Mouse (Mus musculus): ENCODE measurements at regions not wholly inside any gene's neighbourhood (a gene's known extent, or its start where the extent isn't known, plus 50 kb on each side); places are given as distances from the start of the nearest gene placed in this dataset.

- DNase-seq: no peak
These were observed 71.1 kb upstream of the Hif1a start for GRCm38 (mm10) chr12:73830122-73830521.

- no peak for DNase-seq
These were observed 70.5 kb upstream of the Hif1a start for GRCm38 (mm10) chr12:73830551-73831203.

- DNase-seq: no peak
These were observed 70.0 kb upstream of the Hif1a start for GRCm38 (mm10) chr12:73831204-73831595.

DNA sequence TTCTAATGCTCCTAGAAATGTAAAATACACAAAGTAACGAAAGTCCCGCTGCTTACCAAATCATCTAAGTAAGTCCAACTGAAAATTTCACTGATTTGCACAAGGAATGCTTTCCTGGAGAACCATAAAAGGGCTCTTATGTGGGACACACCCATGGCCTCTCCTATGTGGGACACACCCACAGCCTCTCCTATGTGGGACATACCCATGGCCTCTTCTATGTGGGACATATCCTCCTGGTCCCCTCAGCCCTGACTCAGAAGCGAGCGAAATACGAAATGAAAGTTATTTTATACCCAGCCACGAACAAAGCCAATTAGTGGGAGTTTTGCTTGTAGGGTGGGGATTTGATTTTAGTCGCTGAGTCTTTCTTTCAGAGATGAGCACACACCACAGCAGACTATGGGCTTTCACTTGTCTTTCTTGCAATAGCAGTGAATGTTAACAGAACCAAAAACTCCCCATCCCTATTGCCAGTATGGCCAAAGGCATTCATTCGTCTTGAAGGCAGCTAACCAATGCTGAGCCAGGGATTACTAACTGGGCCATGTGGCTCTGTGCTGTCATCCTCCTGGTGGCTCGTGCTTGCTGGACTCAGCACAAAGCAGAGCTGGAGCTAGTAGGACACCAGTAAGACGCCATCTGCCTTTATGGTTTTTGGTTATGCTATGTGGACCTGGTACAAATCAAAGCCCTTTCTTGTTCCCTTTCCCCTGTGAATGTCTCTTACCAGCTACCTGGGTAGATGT, 69.4 kb upstream of the Hif1a start:
- DNase-seq: no peak

DNA sequence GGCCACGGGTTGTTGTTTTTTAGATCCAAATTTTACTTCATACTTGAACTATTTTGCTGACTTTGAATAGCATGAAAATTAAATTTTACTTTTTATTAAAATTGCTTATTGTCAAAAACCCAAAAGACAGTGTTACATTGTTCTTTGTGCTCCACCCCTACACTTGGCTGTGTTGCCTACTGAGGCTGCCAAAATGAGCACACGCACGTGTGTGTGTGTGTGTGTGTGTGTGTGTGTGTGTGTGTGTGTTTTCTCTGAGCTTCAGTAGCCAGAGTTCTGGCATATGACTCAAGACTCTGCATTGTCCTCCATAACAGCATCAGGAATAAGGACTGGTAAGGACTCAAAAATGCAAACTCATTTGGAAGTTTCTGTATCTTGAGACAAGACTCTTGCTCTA, 68.4 kb upstream of the Hif1a start:
- DNase-seq: peak; percentile 21

- no peak for DNase-seq
These were observed 65.0 kb upstream of the Hif1a start for GRCm38 (mm10) chr12:73836132-73836531.

DNA sequence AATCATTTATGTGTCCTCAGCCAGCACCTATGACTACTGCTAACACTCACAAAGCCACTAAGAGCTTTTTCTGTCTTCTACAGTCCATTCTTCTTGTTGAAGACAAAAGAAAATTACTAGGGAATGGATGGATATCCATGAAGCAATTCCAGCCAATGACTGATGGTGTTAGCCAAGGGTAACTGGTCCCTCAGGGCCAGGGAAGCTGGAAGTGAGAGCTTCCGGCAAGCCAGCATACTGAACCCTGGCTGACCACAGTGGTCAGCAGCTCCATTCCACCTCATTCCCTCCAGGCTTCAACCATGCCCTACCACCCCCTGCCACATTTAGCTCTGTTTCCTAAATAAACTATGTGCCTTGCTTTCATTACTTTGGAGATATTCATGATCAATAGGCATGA, 64.1 kb upstream of the Hif1a start:
- DNase-seq: no peak

- DNase-seq: no peak
These were observed 63.3 kb upstream of the Hif1a start for GRCm38 (mm10) chr12:73837921-73838320.

DNA sequence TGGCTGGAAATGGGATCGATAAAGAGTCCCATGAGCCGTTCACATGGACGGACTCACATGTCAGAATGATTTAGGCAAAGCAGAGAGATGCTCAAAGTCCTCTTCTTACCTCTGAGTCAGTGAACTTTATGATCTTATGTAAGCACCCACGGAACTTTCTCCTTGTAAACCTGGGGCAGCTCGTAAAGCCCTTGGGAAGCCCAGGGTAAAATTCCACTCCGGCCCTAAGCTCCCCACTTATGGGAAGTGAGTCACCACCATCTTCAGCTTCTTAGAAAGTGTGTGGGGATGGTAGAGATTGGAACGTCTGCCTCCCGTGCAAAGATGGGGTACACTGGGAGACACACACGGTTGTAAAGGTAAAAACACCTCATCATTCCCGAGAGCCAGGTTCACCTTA, 62.8 kb upstream of the Hif1a start:
- DNase-seq: no peak

DNA sequence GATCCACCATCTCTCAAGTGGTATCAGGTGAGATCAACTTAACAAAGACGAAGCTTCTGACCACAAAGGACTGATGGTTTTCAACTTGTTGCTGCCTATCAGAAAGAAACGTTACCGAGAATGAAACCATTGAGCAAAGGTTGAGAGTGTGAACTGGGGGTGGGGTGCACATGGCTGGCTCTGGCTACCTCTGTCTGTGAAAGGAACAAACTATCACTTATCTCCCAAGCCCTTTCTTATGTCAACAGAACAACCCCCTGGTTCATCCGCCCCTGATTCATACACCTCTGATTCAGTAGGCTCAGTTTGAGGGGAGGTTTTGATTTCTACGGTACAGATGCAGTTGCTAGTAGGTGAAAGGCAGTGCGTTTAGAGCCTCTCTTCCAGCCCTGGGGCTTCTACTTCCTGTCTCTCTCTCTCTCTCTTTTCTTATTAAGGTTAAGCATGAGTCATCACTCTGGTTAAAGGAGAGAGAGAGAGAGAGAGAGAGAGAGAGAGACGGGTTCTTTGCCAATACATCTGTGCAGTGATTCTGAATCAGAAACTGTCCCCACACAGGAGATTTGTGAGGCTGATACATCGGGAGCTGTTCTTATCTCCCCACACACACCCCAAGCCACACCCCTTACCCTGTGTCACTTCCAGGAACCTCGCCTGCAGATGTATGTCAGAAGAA, 59.0 kb upstream of the Hif1a start:
- no peak for DNase-seq

DNA sequence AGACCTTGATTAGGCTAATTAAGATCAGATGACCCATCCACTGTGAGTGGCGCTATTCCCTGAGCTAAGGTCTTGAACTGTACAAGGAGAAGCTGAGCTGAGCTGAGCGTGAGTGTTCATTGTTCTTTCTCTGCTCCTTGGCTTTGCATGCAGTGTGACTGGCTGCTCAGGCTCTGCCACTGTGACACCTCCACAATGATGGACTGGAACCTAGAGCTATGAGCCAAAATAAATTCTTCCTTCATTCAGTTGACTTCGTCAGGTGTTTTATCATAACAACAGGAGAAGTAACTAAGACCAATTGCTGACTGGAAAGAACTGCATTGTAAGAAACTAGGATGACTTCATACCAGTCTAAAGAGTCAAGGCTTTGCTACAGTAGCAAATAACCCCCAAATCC, 56.4 kb upstream of the Hif1a start:
- no peak for DNase-seq

DNA sequence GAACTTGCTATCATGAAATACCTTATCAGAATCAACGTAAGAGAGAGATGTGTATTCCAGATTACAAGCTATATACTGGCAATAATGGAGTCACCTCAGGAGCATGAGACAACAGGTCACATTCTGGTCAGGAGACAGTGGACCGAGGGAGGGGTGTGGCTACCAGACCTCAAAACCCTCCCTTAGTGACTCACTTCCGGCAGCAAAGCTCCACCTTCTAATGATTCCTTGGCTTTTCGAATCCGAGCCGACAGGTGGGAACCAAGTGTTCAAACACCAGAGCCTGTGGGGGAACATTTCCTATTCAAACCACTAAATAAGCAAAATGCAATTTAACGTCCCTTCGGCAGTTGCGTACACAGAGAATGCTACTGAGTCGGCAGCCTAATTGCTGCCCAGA, 54.5 kb upstream of the Hif1a start:
- peak; percentile 54 for DNase-seq

DNA sequence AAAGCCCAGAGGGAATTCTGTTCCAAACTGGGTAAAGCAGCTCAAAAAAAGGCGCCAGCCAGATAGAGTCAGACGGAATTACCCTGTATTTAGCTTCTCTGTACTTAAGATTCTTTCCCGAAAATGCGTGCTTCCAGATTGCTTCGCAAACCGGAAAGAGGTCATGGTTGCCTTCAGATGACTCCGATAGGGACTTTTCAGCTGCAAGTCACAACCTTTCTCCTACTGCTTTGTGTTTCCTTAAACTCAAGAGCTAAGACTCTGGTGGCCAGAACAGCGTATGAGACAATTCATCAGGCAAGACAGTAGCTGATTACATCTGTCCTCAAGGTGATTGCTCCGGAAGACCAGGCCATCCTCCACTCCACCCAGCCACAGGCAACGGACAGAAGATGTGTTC, 53.8 kb upstream of the Hif1a start:
- DNase-seq: no peak

- DNase-seq: no peak
These were observed 50.3 kb upstream of the Hif1a start for GRCm38 (mm10) chr12:73850831-73851230.

Data from heart, postnatal 4 days (tissue).